Mouse (Mus musculus): ENCODE measurements around the gene Spint4. TPM values are rescaled to one million over a fixed set of nuclear protein-coding genes. Genes with fewer than 3 reads are reported as not detected.
"Not testable (repeated sequence)": the region's sequence is repeated elsewhere in the genome, so short reads cannot be mapped to it uniquely, and the experiment has no call there.

Spint4 gene
- total RNA-seq (2021), result not detected
- long read RNA-seq, result 0 reads

- no peak for DNase-seq (ENCODE audit: low spot score in 2 of 2)
Measured at GRCm38 (mm10) chr2:164698201-164698600, at the start of gene Spint4. Gene Spint4, plus strand, starts transcription at chr2:164698501.

- peak; percentile 54 to 56 for DNase-seq (ENCODE audit: low spot score in 2 of 2)
Measured at GRCm38 (mm10) chr2:164655858-164656257, 42.4 kb upstream of the Spint4 start, which contains the start of gene Wfdc10. Gene Wfdc10, plus strand, starts transcription at chr2:164656046.

GRCm38 (mm10) chr2:164656483-164656882, 41.8 kb upstream of the Spint4 start, which contains the start of gene Wfdc9:
Gene Wfdc9, minus strand, starts transcription at chr2:164656583.
- DNase-seq (ENCODE audit: low spot score in 2 of 2), result no peak

- no peak for DNase-seq (ENCODE audit: low spot score in 2 of 2)
Measured at GRCm38 (mm10) chr2:164664851-164665250, 33.5 kb upstream of the Spint4 start.

GRCm38 (mm10) chr2:164670261-164670660, 28.0 kb upstream of the Spint4 start:
- DNase-seq (ENCODE audit: low spot score in 2 of 2), result no peak

GRCm38 (mm10) chr2:164670938-164671337, 27.4 kb upstream of the Spint4 start:
- no peak for DNase-seq (ENCODE audit: low spot score in 2 of 2)

GRCm38 (mm10) chr2:164673987-164674386, 24.3 kb upstream of the Spint4 start, which contains the start of gene Wfdc11:
Gene Wfdc11, minus strand, starts transcription at chr2:164674087.
- no peak for DNase-seq (ENCODE audit: low spot score in 2 of 2)

GRCm38 (mm10) chr2:164676103-164676502, 22.2 kb upstream of the Spint4 start:
- DNase-seq (ENCODE audit: low spot score in 2 of 2), result no peak

- DNase-seq (ENCODE audit: low spot score in 2 of 2), result no peak
Measured at GRCm38 (mm10) chr2:164676916-164677685, 21.2 kb upstream of the Spint4 start.

- peak; percentile 66 to 76 for DNase-seq (ENCODE audit: low spot score in 2 of 2)
Measured at GRCm38 (mm10) chr2:164678848-164679625, 19.3 kb upstream of the Spint4 start.

- DNase-seq (ENCODE audit: low spot score in 2 of 2), result no peak
Measured at GRCm38 (mm10) chr2:164679906-164680305, 18.4 kb upstream of the Spint4 start.

- DNase-seq (ENCODE audit: low spot score in 2 of 2), result no peak
Measured at GRCm38 (mm10) chr2:164684807-164685206, 13.5 kb upstream of the Spint4 start, which contains the start of gene Wfdc13. Gene Wfdc13, plus strand, starts transcription at chr2:164685107.

- DNase-seq (ENCODE audit: low spot score in 2 of 2), result no peak
Measured at GRCm38 (mm10) chr2:164700959-164701358, 2.7 kb downstream of the Spint4 start.

GRCm38 (mm10) chr2:164701761-164702160, 3.5 kb downstream of the Spint4 start:
- DNase-seq (ENCODE audit: low spot score in 2 of 2), result no peak

GRCm38 (mm10) chr2:164704235-164704634, 5.9 kb downstream of the Spint4 start:
- DNase-seq (ENCODE audit: low spot score in 2 of 2), result no peak

GRCm38 (mm10) chr2:164705328-164705727, 7.0 kb downstream of the Spint4 start:
- no peak for DNase-seq (ENCODE audit: low spot score in 2 of 2)

GRCm38 (mm10) chr2:164705991-164706390, 7.7 kb downstream of the Spint4 start:
- DNase-seq (ENCODE audit: low spot score in 2 of 2), result no peak

GRCm38 (mm10) chr2:164715005-164715404, 16.7 kb downstream of the Spint4 start, which contains the start of gene Spint5:
Gene Spint5, plus strand, starts transcription at chr2:164715305.
- DNase-seq (ENCODE audit: low spot score in 2 of 2), result no peak

- DNase-seq (ENCODE audit: low spot score in 2 of 2), result not testable (repeated sequence)
Measured at GRCm38 (mm10) chr2:164716194-164716786, 18.0 kb downstream of the Spint4 start.

GRCm38 (mm10) chr2:164723276-164723675, 25.0 kb downstream of the Spint4 start:
- no peak for DNase-seq (ENCODE audit: low spot score in 2 of 2)

- DNase-seq (ENCODE audit: low spot score in 2 of 2), result peak; percentile 74 to 75
Measured at GRCm38 (mm10) chr2:164725895-164726619, 27.8 kb downstream of the Spint4 start.

Data from layer of hippocampus, postnatal 10 days (tissue).